Mouse (Mus musculus) heart, postnatal 0 days (tissue): ENCODE data around the gene Chrm5. TPM values are rescaled to one million over a fixed set of nuclear protein-coding genes. Genes with fewer than 3 reads are reported as not detected.

Experiments
- ATAC-seq: fragments of 200-750 bp; cut with Nextera tagmentation; 2 replicates; pipeline ENCODE4 v1.8.0; 2017; ENCODE audit warnings: low read depth, moderate number of reproducible peaks, moderate library complexity; ENCODE audit not compliant: insufficient read depth
- DNase-seq: peaks from one replicate; pipeline ENCODE4 v3.0.0-alpha.2; 2016; ENCODE audit warnings: low spot score
- H3K27ac ChIP-seq: fragments of 300-500 bp; sonication (generic); 2 replicates; pipeline ENCODE4 v1.5.1; 2014; ENCODE audit warnings: low read depth, mild to moderate bottlenecking
- H3K27me3 ChIP-seq: fragments of 300-500 bp; sonication (generic); 2 replicates; pipeline ENCODE4 v1.6.1; 2014; ENCODE audit warnings: low read length, mixed read lengths; ENCODE audit not compliant: control insufficient read depth, insufficient read depth
- H3K36me3 ChIP-seq: fragments of 300-500 bp; sonication (generic); replicated peaks from 2 replicates; pipeline ENCODE4 v1.6.1; 2014; ENCODE audit warnings: low read length, mixed read lengths; ENCODE audit not compliant: control insufficient read depth, insufficient read depth
- H3K4me1 ChIP-seq: fragments of 300-500 bp; sonication (generic); 2 replicates; pipeline ENCODE4 v1.6.1; 2014; ENCODE audit warnings: antibody characterized with exemption; ENCODE audit not compliant: control insufficient read depth, insufficient read depth
- H3K4me2 ChIP-seq: fragments of 300-500 bp; sonication (generic); 2 replicates; pipeline ENCODE4 v1.6.1; 2014; ENCODE audit warnings: low read depth, mild to moderate bottlenecking, low read length, moderate library complexity
- H3K4me3 ChIP-seq: fragments of 300-500 bp; sonication (generic); 2 replicates; pipeline ENCODE4 v1.5.1; 2014; ENCODE audit warnings: low read depth, low read length
- H3K9ac ChIP-seq: fragments of 300-500 bp; sonication (generic); replicated peaks from 2 replicates; pipeline ENCODE4 v1.6.1; 2014; ENCODE audit warnings: low read depth, low read length, mixed read lengths
- H3K9me3 ChIP-seq: fragments of 300-500 bp; sonication (generic); replicated peaks from 2 replicates; pipeline ENCODE4 v1.6.1; 2016; ENCODE audit warnings: low read length; ENCODE audit not compliant: control insufficient read depth
- CTCF ChIP-seq: IDR thresholded peaks from 2 replicates; pipeline ENCODE4 v1.5.1; 2016; ENCODE audit warnings: antibody characterized with exemption, control low read depth, low read depth
- EP300 ChIP-seq: IDR thresholded peaks from 2 replicates; pipeline ENCODE4 v1.6.1; 2016; ENCODE audit warnings: antibody characterized with exemption, low read depth
- WGBS: fragments of 180-500 bp; shearing (Covaris S2); extraction: QIAGEN DNeasy Blood & Tissue Kit; methylation state at CpG from one replicate; pipeline ENCODE4 v1.1.7; 2014; 5-methylcytosine and 5-hydroxymethylcytosine counted together
- polyA plus RNA-seq: library from polyadenylated mRNA; unstranded; fragments of >200 nt; fragmentation: Nextera tagmentation; extraction: Ambion mirVana; gene quantifications from 2 replicates; pipeline ENCODE4 v1.2.1, GENCODE M21; 2015
- total RNA-seq: library from RNA; depleted of rRNA; stranded (reverse); fragments of >200 nt; gene quantifications from 2 replicates; pipeline ENCODE4 v1.2.3, GENCODE M21; 2014; ENCODE audit warnings: low replicate concordance

Chrm5 gene
- total and polyA plus RNA-seq, 2 experiments from 2014 or later, result not detected

DNA sequence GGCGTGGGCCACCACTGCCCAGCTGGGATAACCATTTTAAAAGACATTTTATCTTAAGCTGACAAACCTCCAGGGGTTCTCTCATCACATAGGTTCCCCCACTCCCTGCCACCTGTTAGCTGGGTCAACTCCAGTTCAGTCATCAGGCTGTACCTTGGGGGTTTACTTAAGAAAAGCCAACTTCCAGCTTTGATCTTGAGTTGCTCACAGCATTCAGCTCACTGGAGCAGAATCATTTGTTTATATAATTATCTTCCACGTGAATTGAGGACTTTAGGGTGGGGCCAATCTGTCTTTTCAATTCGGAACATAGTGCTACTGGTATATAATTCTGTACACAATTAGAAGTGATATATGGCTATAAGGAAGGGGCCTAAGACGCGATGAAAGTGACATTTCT lies 11.1 kb upstream of the Chrm5 start:
- Histone ChIP-seq H3K4me3 (no peak overlapping the region), H3K27ac (no peak overlapping the region), H3K36me3 (no peaks in the 10 kb centered on the region), H3K9ac (no peak overlapping the region), H3K27me3 (no peaks in the 10 kb centered on the region), H3K4me1 (peaks cover 17% of the 10 kb centered on the region; the same call in 1 of the 2 replicates), H3K4me2 (no peak overlapping the region; the same call in 1 of the 2 replicates), H3K9me3 (no peaks in the 10 kb centered on the region)
- WGBS, result 81% methylated on average over 5 of the region's 5 CpGs
- no peak for TF ChIP-seq CTCF
- no peak for TF ChIP-seq EP300
- no peak for DNase-seq
- no peak for ATAC-seq

- Histone ChIP-seq H3K4me3 (no peak overlapping the region), H3K36me3 (no peaks in the 10 kb centered on the region), H3K4me2 (no peak overlapping the region), H3K27me3 (no peaks in the 10 kb centered on the region), H3K27ac (no peak overlapping the region), H3K9ac (no peak overlapping the region), H3K9me3 (no peaks in the 10 kb centered on the region), H3K4me1 (peaks cover 17% of the 10 kb centered on the region; the same call in 1 of the 2 replicates)
- TF ChIP-seq CTCF (no peak), EP300 (no peak)
- no peak for ATAC-seq
- WGBS, result 78% methylated on average over 11 of the region's 11 CpGs
- no peak for DNase-seq
Measured at GRCm38 (mm10) chr2:112490483-112491196, 10.1 kb upstream of the Chrm5 start.

DNA sequence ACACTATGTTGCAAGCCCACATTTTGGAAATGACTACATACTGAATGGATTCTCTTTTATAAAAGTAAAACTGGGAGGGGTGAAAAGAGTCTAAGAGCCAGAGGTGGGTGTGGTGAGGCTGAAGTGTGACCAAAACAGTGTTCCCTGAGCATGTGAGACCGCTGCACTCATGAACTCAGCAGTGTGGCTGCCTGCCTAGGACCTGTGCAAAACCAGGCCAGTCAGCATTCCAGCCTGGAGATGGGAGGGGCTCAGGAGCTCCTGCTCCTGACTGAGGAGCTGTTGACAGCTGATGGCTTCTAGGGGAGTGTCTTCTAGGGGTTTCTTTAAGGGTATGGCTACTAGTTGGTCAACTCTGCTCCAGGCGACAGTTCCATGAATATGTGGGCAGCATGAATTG lies 4.3 kb upstream of the Chrm5 start:
- TF ChIP-seq CTCF (no peak), EP300 (no peak)
- Histone ChIP-seq H3K27me3 (no peaks in the 10 kb centered on the region), H3K4me3 (no peak overlapping the region), H3K4me1 (no peaks in the 10 kb centered on the region), H3K4me2 (no peak overlapping the region), H3K27ac (no peak overlapping the region), H3K36me3 (no peaks in the 10 kb centered on the region), H3K9ac (no peak overlapping the region), H3K9me3 (no peaks in the 10 kb centered on the region)
- peak; percentile 72 for ATAC-seq
- WGBS, result 40% methylated on average over 2 of the region's 2 CpGs
- no peak for DNase-seq

- no peaks in the 10 kb centered on the region for H3K27me3 ChIP-seq
- H3K4me1 ChIP-seq, result no peaks in the 10 kb centered on the region
- no peaks in the 10 kb centered on the region for H3K9me3 ChIP-seq
- H3K4me2 ChIP-seq, result no peak overlapping the region
- ATAC-seq (no peak), DNase-seq (no peak)
- WGBS, result 51% methylated on average over 2 of the region's 2 CpGs
- no peak overlapping the region for H3K27ac ChIP-seq
- no peak overlapping the region for H3K4me3 ChIP-seq
- H3K36me3 ChIP-seq, result no peaks in the 10 kb centered on the region
- TF ChIP-seq CTCF (no peak), EP300 (no peak)
- no peak overlapping the region for H3K9ac ChIP-seq
Measured at GRCm38 (mm10) chr2:112483334-112483651, 2.7 kb upstream of the Chrm5 start.

- DNase-seq, result no peak
- H3K36me3 ChIP-seq, result no peaks in the 10 kb centered on the region
- no peak for ATAC-seq
- H3K27me3 ChIP-seq, result no peaks in the 10 kb centered on the region
- TF ChIP-seq CTCF (no peak), EP300 (no peak)
- no peak overlapping the region for H3K9ac ChIP-seq
- no peak overlapping the region for H3K4me2 ChIP-seq
- no peaks in the 10 kb centered on the region for H3K4me1 ChIP-seq
- H3K4me3 ChIP-seq, result no peak overlapping the region
- H3K27ac ChIP-seq, result no peak overlapping the region
- no peaks in the 10 kb centered on the region for H3K9me3 ChIP-seq
- WGBS, result 59% methylated on average over 5 of the region's 5 CpGs
Measured at GRCm38 (mm10) chr2:112482533-112483333, 2.2 kb upstream of the Chrm5 start.
